Mouse (Mus musculus) brown adipose tissue, adult 24 weeks (tissue): ENCODE results near the gene Hbq1a. TPM values are rescaled to one million over a fixed set of nuclear protein-coding genes. Genes with fewer than 3 reads are reported as not detected.
A peak's percentile ranks its signal among the peaks of the same experiment; 100 is the strongest.

Source experiments
- H3K27ac ChIP-seq: fragments of 200-500 bp; replicated peaks from 2 replicates; pipeline ENCODE4 v1.5.1; 2012; ENCODE audit warnings: low read depth, mild to moderate bottlenecking, low read length
- H3K4me1 ChIP-seq: fragments of 200-500 bp; 2 replicates; pipeline ENCODE4 v1.6.1; 2012; ENCODE audit warnings: low read length, mixed read lengths; ENCODE audit not compliant: control insufficient read depth, insufficient read depth, insufficient read length
- H3K4me3 ChIP-seq: fragments of 200-500 bp; 2 replicates; pipeline ENCODE4 v1.5.1; 2012; ENCODE audit warnings: low read depth, mild to moderate bottlenecking, low read length, moderate library complexity; ENCODE audit not compliant: insufficient read depth
- polyA plus RNA-seq: library from polyadenylated mRNA; stranded (reverse); fragments of >200 nt; gene quantifications from 2 replicates; pipeline ENCODE4 v1.2.4, GENCODE M21; 2012; ENCODE audit not compliant: missing spikeins, insufficient read depth, insufficient read length

The Hbq1a gene
- polyA plus RNA-seq, 1 experiment = not detected

DNA sequence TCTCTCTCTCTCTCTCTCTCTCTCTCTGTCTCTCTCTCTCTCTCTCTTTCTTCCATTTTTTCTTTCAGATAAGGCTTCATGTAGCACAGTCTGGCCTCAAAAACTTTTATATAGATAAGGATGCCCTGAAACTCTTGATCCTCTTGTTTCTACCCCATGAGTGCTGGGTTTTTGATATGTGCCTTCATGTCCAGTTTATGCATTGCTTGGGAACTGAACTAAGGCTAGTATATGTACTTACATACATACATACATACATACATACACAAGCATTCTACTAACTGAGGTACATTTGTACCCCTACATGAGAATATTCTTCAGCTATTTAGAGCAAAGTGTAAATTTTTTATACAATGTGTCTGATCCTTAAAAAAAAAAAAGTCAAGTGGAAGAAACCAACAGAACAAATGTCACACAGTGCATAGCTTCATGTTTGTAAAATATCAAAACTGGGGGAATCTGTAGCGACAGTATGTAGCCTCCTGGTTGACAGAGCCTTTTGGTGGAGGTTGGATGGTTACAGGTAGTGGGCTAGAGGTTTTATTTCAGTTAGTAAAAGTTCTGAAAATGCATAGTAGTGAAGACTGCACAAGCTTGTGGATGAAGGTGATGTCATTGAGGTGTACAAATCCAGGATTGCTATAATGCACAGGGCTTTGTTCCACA, 1.9 kb upstream of the Hbq1a start:
- Histone ChIP-seq H3K4me3 (no peak overlapping the region), H3K27ac (no peak overlapping the region), H3K4me1 (no peaks in the 10 kb centered on the region)

DNA sequence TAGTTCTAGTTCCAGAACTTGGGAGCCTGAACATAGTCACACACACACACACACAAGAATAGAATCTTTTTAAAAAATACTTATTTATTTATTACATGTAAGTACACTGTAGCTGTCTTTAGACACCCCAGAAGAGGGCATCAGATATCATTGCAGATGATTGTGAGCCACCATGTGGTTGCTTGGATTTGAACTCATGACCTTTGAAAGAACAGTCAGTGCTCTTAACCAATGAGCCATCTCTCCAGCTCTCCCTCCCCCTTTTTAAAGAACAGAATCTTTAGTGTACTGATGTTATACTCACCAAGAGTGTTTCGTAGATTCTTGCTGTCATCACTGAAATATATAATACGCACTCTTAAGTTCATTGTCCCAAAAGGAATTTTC, 1.3 kb upstream of the Hbq1a start:
- Histone ChIP-seq H3K4me3 (no peak overlapping the region), H3K4me1 (no peaks in the 10 kb centered on the region), H3K27ac (no peak overlapping the region)

DNA sequence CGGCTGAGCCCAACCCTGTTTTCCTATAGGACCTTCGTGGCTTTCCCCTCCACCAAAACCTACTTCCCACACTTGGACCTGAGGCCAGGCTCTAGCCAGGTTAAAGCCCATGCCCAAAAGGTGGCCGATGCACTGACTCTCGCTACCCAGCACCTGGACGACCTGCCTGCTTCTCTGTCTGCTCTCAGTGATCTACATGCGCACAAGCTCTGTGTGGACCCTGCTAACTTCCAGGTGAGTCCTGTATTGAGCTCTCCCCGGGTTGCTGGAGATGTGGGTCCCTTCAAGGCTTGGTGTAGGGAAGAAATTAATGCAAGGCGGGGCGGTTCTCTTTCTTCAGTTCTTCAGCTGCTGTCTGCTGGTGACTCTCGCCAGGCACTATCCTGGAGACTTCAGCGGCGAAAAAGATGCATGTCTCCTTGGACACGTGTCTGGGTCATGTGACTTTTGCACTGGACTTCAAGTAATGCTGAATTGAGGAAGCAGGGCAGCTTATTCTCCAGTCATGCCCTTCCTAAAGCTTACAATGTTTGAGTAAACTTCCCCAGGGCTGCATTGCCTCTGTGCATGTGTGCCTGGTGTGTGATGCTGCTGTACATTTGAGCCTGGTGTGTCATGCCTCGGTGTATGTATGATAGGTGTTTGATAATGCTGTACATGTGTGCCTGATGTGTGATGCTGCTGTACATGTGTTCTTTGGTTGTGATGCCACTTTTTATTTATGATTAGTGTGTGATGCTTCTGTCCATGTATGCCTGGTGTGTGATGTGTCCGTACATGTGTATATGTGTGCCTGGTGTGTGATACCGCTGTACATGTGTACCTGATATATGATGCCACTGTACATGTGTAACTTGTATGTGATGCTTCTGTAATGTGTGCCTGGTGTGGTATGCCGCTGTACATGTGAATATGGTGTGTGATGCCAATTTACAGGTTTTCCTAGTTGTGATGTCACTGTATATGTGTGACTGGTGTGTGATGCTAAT, 704 bp downstream of the Hbq1a start:
- Histone ChIP-seq H3K27ac (no peak overlapping the region), H3K4me1 (no peaks in the 10 kb centered on the region), H3K4me3 (no peak overlapping the region)

DNA sequence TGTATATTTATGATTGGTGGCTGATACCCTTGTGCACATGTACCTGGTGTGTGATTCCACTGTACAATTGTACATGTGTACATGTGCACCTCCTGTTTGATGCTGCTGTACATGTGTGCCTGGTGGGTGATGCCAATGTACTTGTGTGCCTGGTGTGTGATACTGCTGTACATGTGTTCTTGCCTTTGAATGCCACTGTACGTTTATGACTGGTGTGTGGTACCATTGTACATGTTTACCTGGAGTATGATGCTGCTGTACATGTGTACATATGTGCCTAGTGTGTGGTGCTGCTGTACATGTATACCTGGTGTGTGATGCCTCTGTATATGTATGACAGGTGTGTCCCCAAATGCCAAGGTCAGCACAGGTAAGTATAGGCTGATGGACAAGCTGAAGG, 1.6 kb downstream of the Hbq1a start:
- Histone ChIP-seq H3K4me1 (no peaks in the 10 kb centered on the region), H3K27ac (no peak overlapping the region), H3K4me3 (no peak overlapping the region)

DNA sequence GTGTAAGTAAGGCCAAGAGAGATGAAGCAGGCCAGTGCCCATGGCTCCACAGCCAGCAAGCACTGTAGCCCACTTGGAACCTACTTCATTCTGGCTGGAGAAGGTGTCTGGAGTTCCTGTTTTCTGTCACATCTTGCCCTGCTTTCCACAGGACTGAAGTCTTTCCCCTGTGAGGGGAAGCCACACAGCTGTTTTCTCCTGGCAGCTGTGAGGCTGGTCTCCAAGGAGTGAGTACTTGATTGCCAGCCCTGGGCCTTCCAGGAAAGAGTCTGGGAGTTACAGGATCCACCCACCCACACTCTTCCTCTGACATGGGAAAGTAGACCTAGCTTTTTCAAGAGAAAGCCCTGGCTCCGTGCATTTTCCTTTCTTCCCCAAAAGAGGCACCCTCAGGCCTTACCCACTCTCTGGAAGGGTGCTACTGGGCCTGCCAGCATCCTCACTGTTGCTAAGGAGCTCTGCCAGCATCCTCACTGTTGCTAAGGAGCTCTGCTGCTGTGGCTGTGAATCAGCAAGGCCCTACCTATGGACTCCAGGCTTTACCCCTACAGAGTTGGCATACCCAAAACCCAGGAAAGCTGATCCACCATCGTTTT, 3.1 kb downstream of the Hbq1a start:
- Histone ChIP-seq H3K4me1 (no peaks in the 10 kb centered on the region), H3K4me3 (no peak overlapping the region), H3K27ac (no peak overlapping the region)

DNA sequence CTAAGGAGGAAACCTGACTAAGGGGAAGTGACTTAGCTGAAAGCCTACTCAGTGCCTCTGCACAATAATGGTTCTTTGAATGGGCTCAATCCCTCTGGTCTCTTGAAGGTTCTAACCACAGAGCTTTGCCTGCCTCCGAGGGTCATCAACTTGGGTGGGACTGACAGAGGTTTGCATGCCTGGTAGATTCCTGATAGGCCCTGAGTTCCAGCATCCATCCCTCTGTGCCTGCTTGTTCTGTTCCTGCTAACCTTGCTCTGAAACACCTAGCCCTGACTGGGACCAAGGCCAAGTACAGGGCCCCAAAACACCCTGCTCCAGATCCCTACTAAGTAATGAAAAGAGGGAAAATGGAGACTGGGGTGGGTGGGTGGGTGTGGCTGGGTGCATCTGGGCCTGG, 3.6 kb downstream of the Hbq1a start:
- Histone ChIP-seq H3K4me3 (no peak overlapping the region), H3K4me1 (no peaks in the 10 kb centered on the region), H3K27ac (no peak overlapping the region)

DNA sequence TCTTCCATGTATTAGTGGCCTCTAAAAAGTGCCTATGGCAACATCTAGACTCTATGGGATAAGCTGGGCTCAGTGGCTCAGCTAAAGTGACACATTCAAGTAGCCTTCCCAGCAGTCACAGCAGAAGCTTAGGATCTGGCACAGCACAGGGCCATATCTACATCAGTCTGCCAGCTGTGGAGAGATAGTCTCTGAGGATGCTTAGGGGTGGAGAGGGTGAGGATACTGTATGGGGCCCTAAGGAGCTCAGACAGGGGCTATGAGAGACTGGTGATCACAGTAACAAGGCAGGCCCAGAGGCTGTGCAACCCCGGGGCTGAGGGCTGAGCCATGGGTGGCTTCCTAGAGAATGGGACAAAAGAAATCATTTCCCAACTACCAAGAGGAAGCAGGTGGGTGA, 7.1 kb downstream of the Hbq1a start:
- no peak overlapping the region for H3K4me3 ChIP-seq
- no peaks in the 10 kb centered on the region for H3K4me1 ChIP-seq
- no peak overlapping the region for H3K27ac ChIP-seq

DNA sequence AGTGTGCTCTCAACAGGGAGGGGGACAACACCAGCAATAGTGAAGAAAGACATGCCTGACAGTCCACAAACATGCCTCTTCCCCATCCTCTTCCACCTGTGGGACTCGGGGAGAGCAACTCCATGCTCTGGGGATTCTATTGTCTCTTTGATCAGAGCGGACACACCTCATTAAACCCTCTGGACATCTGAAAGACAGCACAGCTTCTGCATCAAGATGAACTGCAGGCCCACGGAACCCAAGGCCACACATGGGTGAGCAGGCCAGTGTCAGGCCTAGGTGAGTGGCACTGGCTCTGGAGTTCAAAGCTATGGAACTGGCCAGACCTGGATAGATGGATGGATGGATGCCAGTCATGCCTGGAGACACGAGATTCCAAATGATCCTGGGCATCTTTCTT, 9.6 kb downstream of the Hbq1a start:
- no peak overlapping the region for H3K4me3 ChIP-seq
- H3K4me1 ChIP-seq = no peaks in the 10 kb centered on the region
- no peak overlapping the region for H3K27ac ChIP-seq

DNA sequence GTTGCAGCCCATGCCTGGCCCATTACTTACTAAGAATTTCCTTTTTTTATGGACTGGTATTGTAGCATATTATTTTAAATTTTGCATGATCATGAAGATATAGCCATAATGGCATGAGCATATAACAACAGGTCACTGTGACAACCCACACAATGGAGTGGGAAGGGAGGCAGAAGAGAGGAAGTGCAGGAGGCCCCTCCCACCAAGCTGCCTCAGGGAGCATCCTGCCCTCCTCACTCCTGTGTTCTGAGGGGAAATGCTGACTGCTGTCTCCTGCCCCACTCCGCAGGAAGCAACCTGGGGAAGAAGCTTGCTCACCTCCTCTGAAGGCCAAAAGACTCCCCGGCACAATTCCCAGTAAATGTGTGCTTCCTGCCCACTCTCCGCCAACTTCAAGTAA, 10.1 kb downstream of the Hbq1a start:
- H3K4me3 ChIP-seq = no peak overlapping the region
- H3K27ac ChIP-seq = no peak overlapping the region
- no peaks in the 10 kb centered on the region for H3K4me1 ChIP-seq

DNA sequence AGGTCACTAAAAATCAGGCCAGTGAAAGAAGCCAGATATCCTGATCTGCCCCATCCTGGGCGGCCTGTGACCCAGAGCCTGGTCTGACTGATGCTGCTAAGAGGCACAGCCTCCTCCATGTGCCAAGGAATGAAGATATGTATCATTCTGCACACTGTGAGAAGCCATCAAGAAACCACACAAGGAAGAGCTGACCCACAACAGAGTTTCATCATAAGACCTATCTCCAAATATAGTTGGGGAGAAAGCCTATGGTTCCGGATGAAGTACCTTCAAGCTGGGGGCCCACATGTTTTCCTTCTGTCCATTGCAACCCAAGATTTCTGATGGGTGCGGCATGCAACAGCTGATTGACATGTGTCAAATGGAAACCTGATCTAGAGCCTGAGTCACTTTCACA, 16.1 kb downstream of the Hbq1a start:
- Histone ChIP-seq H3K4me3 (no peak overlapping the region), H3K27ac (no peak overlapping the region), H3K4me1 (no peaks in the 10 kb centered on the region)

DNA sequence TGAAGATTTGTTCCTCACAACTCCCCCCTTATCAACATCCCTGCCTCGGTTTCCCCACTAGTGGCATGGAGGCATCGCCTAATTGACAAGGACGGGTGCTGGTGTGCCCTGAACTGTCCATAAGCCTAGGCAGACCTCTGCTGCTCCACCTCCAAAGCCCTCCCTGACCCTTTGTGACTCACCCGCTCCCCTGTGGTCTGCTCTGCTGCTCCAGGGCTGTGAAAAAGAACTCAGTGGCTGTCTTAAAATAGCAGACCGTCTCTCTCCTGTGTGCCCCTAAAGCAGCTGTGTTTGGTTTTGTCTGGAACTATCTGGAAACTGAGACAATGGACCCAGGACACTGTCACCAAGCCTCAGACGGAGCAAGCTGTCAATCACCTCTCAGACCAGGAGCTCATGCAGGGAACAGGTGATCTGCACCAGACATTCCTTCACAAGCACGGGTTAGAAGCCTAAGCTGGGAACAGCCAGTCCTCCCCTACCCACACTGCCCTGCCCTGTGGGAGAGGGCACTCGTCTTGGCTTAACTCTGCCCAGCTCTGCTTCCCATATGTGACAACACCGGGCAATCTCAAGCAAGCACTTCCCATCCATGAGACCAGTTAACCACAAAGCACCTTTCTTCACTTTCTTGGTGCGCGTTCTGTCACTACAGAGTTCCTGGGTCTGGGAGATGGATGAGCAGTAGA, 20.8 kb downstream of the Hbq1a start:
- H3K27ac ChIP-seq = no peak overlapping the region
- H3K4me3 ChIP-seq = no peak overlapping the region
- no peaks in the 10 kb centered on the region for H3K4me1 ChIP-seq

DNA sequence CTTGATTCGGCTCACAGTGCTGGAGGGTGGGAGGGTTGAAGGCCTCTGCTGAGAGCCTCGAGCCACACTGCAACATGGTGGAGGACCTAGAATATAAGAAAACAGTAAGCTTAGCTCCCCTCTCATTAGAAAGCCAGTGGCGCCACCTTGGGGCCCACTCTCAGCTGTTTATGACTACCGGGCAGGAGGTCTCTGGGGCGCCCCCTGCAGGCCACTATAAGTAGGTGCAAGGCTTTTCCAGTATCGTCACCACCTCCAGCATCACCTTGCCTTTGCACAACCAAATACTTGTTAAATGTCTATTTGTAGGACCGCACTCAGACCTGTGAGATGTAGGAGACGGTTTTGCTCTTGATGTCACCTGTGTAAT, 21.3 kb downstream of the Hbq1a start:
- Histone ChIP-seq H3K4me1 (no peaks in the 10 kb centered on the region), H3K4me3 (no peak overlapping the region), H3K27ac (no peak overlapping the region)

DNA sequence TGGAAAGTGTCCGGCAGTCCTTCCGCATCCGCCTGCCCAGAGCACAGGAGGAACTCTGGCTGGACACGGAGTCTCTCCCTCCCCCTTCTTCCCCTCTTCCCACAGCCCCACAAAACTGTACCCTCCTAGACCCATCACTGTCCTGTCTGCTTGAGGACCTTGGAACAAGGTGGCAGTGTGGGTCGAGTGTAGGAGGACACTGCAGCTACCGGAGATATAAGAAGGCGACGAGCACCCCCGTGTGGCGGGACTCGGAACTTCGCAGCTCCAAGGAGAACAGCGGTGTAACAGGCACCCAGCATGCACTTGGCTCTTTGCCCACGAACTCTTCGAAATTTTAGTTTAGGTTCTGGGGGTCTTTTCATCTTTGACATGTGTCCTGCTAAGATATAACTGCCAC, 24.7 kb downstream of the Hbq1a start:
- Histone ChIP-seq H3K27ac (no peak overlapping the region), H3K4me3 (peak overlapping the region; percentile 41), H3K4me1 (no peaks in the 10 kb centered on the region)

DNA sequence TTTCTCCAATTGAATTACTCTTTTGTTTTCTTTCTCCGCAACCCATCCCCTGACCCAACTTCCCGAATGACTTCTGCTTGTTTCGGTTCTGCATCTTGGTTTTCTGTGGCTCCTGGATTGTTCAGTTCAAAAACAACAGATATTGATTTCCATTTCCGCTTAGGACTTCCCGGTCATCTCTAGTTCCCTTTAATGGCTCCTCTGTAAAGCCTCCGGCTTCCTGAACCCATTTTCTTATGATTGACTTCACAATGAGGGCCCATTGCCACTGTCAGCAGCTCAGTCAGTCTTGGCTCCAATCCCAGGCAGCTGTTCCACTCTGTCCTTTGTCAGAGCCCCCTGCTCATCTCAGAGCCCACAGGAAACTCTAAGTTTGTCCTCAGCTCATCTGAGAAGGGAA, 31.2 kb downstream of the Hbq1a start:
- no peak overlapping the region for H3K4me3 ChIP-seq
- 0 out of 2 replicates have a peak overlapping the region, but pooled peaks have one; percentile 36 for H3K27ac ChIP-seq
- peaks cover 4% of the 10 kb centered on the region; the same call in 1 of the 2 replicates for H3K4me1 ChIP-seq

DNA sequence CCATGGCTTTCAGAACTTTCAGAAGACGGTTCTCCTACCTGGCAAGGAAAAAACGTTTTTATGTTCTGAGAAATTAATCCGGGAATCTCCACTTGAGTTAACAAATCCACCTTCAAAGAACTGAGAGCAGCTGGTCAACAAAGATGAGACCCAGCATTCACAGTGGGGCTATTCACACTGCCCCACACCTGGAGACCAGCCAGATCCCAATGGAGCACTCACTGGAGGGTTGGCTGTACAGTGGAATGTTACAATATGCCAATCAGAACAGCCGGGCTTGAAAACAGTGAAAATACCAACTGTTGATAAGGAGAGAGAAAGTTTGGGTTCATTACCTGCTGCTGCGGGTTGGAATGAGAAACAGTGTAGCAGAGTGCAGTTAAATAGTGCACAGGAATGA, 32.0 kb downstream of the Hbq1a start:
- Histone ChIP-seq H3K4me1 (peaks cover 4% of the 10 kb centered on the region; the same call in 1 of the 2 replicates), H3K4me3 (no peak overlapping the region), H3K27ac (peak overlapping the region; percentile 36; the same call in 1 of the 2 replicates)
